Mouse (Mus musculus): ENCODE results near the gene Cdh1. TPM values are rescaled to one million over a fixed set of nuclear protein-coding genes. Genes with fewer than 3 reads are reported as not detected.

The Cdh1 gene
- total and polyA plus RNA-seq, 3 experiments: not detected

DNA sequence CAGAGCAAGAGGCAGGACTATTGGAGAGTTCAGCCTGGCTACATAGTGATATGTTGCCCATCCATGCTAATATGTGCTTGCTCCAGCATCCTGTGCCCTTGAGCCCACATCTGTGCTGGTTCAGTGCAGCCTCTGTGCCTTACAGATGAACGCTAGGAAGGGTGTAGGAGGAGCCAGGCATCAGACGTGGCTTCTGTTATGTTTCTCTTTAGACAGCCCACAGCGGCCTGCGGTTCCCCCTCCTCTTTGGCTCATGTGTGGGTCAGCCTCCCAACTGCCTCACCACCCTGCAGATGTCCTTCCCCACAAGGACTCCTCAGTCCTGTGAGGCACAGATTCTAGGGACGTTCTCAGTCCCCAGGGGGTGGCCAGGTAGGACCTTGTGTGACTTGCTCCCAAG lies 32.1 kb downstream of the Cdh1 start:
- H3K27me3 ChIP-seq (ENCODE audit: control insufficient read depth in 1 of 2, insufficient read depth in 2 of 2, low read length in 2 of 2): no peaks in the 10 kb centered on the region
- TF ChIP-seq USF2 (IDR thresholded peaks at IDR 0.05; ENCODE audit: borderline replicate concordance in 1 of 2, insufficient read depth in 1 of 2, low read depth in 1 of 2, low read length in 2 of 2): no peak
- no peak for TF ChIP-seq MAZ (IDR thresholded peaks at IDR 0.05; ENCODE audit: low read depth, low read length)
- no peak for TF ChIP-seq KAT2A (conservative IDR thresholded peaks at IDR 0.05; ENCODE audit: low read depth, low read length)
- no peak for TF ChIP-seq POLR2AphosphoS2 (IDR thresholded peaks at IDR 0.05; ENCODE audit: low read length)
- TF ChIP-seq ZNF384 (IDR thresholded peaks at IDR 0.05; ENCODE audit: low read depth, low read length): no peak
- no peak for TF ChIP-seq TBP (IDR thresholded peaks at IDR 0.05; ENCODE audit: low read depth, low read length)
- no peak for TF ChIP-seq ETS1 (IDR thresholded peaks at IDR 0.05; ENCODE audit: low read depth, low read length)
- no peak for TF ChIP-seq USF1 (IDR thresholded peaks at IDR 0.05; ENCODE audit: low read depth, low read length)
- no peak for TF ChIP-seq MEF2A (IDR thresholded peaks at IDR 0.05; ENCODE audit: extremely low read depth, insufficient replicate concordance, low read depth, low read length, poor library complexity, severe bottlenecking)
- TF ChIP-seq NRF1 (IDR thresholded peaks at IDR 0.05; ENCODE audit: insufficient read depth, low read depth, low read length, poor library complexity, severe bottlenecking): no peak
- TF ChIP-seq RCOR1 (IDR thresholded peaks at IDR 0.05; ENCODE audit: low read depth, low read length): no peak
- TF ChIP-seq CHD1 (IDR thresholded peaks at IDR 0.05; ENCODE audit: low read depth, low read length): no peak
- H3K4me3 ChIP-seq (ENCODE audit: control insufficient read depth in 1 of 2, insufficient read depth in 1 of 2, low read depth in 2 of 2, low read length in 2 of 2): no peak overlapping the region
- peaks cover 4 to 14% of the 10 kb centered on the region in 2 experiments for H3K4me1 ChIP-seq (ENCODE audit: control insufficient read depth in 1 of 2, insufficient read depth in 2 of 2, low read length in 2 of 2)
- H3K79me2 ChIP-seq (ENCODE audit: control insufficient read depth, insufficient read depth, low read length, poor library complexity): no peaks in the 10 kb centered on the region
- DNase-seq (ENCODE audit: low read depth, low spot score): no peak
- no peaks in the 10 kb centered on the region for H3K9me3 ChIP-seq (replicated peaks; ENCODE audit: insufficient read depth, low read length)
- no peak overlapping the region for H3K27ac ChIP-seq (ENCODE audit: control insufficient read depth, low read depth, low read length)
- H3K9ac ChIP-seq (ENCODE audit: control insufficient read depth, low read depth, low read length, poor library complexity, severe bottlenecking): no peak overlapping the region
- H3K36me3 ChIP-seq (ENCODE audit: control insufficient read depth in 1 of 2, insufficient read depth in 2 of 2, low read length in 2 of 2): peaks cover 0 to 10% of the 10 kb centered on the region in 2 experiments; a peak in 2 of 4 replicates

DNA sequence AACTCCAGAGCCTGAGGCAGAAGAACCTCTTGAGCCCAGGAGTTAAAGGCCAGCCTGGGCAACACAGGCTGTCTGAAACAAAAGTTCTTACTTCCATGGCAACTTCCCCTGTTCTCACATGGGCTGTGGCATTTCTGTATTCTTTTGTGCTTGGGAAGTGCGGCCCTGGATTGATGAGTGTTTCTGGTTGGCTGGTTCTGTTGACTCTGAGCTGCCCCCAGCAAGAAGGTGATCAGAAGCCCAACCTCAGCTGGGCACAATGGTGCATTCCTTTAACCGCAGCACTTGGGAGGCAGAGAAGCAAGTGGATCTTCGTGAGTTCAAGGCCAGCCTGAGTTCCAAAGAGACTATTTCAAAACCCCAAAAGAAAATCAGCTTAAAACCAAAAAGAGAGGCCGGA lies 34.3 kb downstream of the Cdh1 start:
- TF ChIP-seq MAX (IDR thresholded peaks at IDR 0.05; ENCODE audit: low read length) (no peak), NELFE (IDR thresholded peaks at IDR 0.05; ENCODE audit: low read depth, low read length) (no peak), SMC3 (IDR thresholded peaks at IDR 0.05; ENCODE audit: low read depth, low read length) (no peak), KAT2A (conservative IDR thresholded peaks at IDR 0.05; ENCODE audit: low read depth, low read length) (no peak), MAFK (IDR thresholded peaks at IDR 0.05; ENCODE audit: borderline replicate concordance, low read depth, low read length) (no peak), RAD21 (IDR thresholded peaks at IDR 0.05; ENCODE audit: low read depth, low read length) (no peak), GABPA (IDR thresholded peaks at IDR 0.05; ENCODE audit: low read depth, low read length) (no peak), USF1 (IDR thresholded peaks at IDR 0.05; ENCODE audit: low read depth, low read length) (no peak), GATA1 (IDR thresholded peaks at IDR 0.05; ENCODE audit: low read depth, low read length) (no peak), TAL1 (IDR thresholded peaks at IDR 0.05; ENCODE audit: low read length) (no peak), UBTF (IDR thresholded peaks at IDR 0.05; ENCODE audit: borderline replicate concordance, insufficient read depth, low read depth, low read length) (no peak), ZC3H11A (IDR thresholded peaks at IDR 0.05; ENCODE audit: low read depth, low read length) (no peak), ETS1 (IDR thresholded peaks at IDR 0.05; ENCODE audit: low read depth, low read length) (no peak), MXI1 (IDR thresholded peaks at IDR 0.05; ENCODE audit: low read depth, low read length) (no peak), TCF12 (IDR thresholded peaks at IDR 0.05; ENCODE audit: low read depth, low read length) (no peak), E2F4 (IDR thresholded peaks at IDR 0.05; ENCODE audit: borderline replicate concordance, low read depth, low read length) (no peak), MAZ (IDR thresholded peaks at IDR 0.05; ENCODE audit: low read depth, low read length) (no peak), SIN3A (IDR thresholded peaks at IDR 0.05; ENCODE audit: low read length) (no peak), POLR2AphosphoS2 (IDR thresholded peaks at IDR 0.05; ENCODE audit: low read length) (no peak), MYC (IDR thresholded peaks at IDR 0.05; ENCODE audit: low read depth, low read length) (no peak)
- no peaks in the 10 kb centered on the region for H3K27me3 ChIP-seq (ENCODE audit: control insufficient read depth in 1 of 2, insufficient read depth in 2 of 2, low read length in 2 of 2)
- peaks cover 0 to 10% of the 10 kb centered on the region in 2 experiments; a peak in 2 of 4 replicates for H3K36me3 ChIP-seq (ENCODE audit: control insufficient read depth in 1 of 2, insufficient read depth in 2 of 2, low read length in 2 of 2)
- H3K9me3 ChIP-seq (replicated peaks; ENCODE audit: insufficient read depth, low read length): no peaks in the 10 kb centered on the region
- H3K4me1 ChIP-seq (ENCODE audit: control insufficient read depth in 1 of 2, insufficient read depth in 2 of 2, low read length in 2 of 2): peaks cover 8 to 14% of the 10 kb centered on the region in 2 experiments
- H3K9ac ChIP-seq (ENCODE audit: control insufficient read depth, low read depth, low read length, poor library complexity, severe bottlenecking): no peak overlapping the region
- H3K27ac ChIP-seq (ENCODE audit: control insufficient read depth, low read depth, low read length): no peak overlapping the region
- no peaks in the 10 kb centered on the region for H3K79me2 ChIP-seq (ENCODE audit: control insufficient read depth, insufficient read depth, low read length, poor library complexity)
- no peak overlapping the region for H3K4me3 ChIP-seq (ENCODE audit: control insufficient read depth in 1 of 2, insufficient read depth in 1 of 2, low read depth in 2 of 2, low read length in 2 of 2)
- no peak for DNase-seq (ENCODE audit: low read depth, low spot score)

Data from MEL (cell line).